Mouse (Mus musculus): Measurements from ENCODE around the gene Scin. TPM values are rescaled to one million over a fixed set of nuclear protein-coding genes. Genes with fewer than 3 reads are reported as not detected.

Scin gene
- polyA plus RNA-seq, 1 experiment from 2014 or later, result 29.2 TPM

DNA sequence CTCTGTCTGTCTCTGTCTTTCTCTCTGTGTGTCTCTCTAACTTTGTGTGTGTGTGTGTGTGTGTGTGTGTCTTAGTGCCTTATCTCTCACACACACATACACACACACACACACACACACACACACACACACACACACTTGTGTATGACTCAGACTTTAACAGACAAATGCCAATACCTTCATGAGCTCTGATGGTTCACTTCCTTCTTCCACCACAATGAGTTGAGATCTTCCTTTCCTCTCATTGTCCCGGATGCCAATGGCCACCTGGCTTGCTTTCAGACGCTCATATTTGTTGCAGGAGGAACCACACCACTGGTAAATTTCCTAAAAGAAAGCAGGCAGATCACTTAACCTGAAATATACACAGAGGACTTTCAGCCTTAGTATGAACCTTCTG, 29.3 kb downstream of the Scin start:
- TF ChIP-seq CTCF (IDR thresholded peaks at IDR 0.05; ENCODE audit: low read depth), result no peak
- Histone ChIP-seq H3K9ac (ENCODE audit: low read depth, low read length) (no peak overlapping the region), H3K4me3 (ENCODE audit: low read depth, low read length) (no peak overlapping the region), H3K4me2 (replicated peaks; ENCODE audit: low read depth) (no peak overlapping the region), H3K36me3 (ENCODE audit: control insufficient read depth, insufficient read depth) (no peaks in the 10 kb centered on the region), H3K27me3 (replicated peaks; ENCODE audit: control insufficient read depth, insufficient read depth, low read length) (no peaks in the 10 kb centered on the region), H3K9me3 (ENCODE audit: control insufficient read depth) (no peaks in the 10 kb centered on the region), H3K27ac (ENCODE audit: low read depth, low read length) (no peak overlapping the region), H3K4me1 (replicated peaks; ENCODE audit: control insufficient read depth, insufficient read depth, low read length) (no peaks in the 10 kb centered on the region)
- 72% methylated on average over 2 of the region's 2 CpGs for WGBS
- no peak for ATAC-seq

DNA sequence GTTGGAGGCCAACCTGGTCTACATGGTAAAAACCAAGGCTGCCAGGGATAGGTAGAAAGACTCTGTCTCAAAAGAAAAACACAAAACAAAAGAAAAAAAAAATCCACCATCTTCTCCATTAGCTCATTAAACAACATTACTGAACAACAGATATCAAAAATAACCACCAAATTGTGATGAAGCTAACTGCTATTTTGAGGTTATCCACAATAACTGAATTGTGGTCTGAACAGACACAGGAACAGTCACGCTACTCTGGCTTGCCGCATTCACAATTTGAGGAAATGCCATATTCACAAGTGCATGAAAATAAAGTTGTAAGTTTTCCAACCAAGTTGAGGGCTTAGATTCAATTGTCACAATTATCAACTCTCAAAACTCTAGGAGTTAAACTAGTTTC, 31.7 kb downstream of the Scin start:
- Histone ChIP-seq H3K27ac (ENCODE audit: low read depth, low read length) (no peak overlapping the region), H3K4me1 (replicated peaks; ENCODE audit: control insufficient read depth, insufficient read depth, low read length) (no peaks in the 10 kb centered on the region), H3K27me3 (replicated peaks; ENCODE audit: control insufficient read depth, insufficient read depth, low read length) (no peaks in the 10 kb centered on the region), H3K36me3 (ENCODE audit: control insufficient read depth, insufficient read depth) (no peaks in the 10 kb centered on the region), H3K9me3 (ENCODE audit: control insufficient read depth) (no peaks in the 10 kb centered on the region), H3K4me2 (replicated peaks; ENCODE audit: low read depth) (no peak overlapping the region), H3K4me3 (ENCODE audit: low read depth, low read length) (no peak overlapping the region), H3K9ac (ENCODE audit: low read depth, low read length) (no peak overlapping the region)
- TF ChIP-seq CTCF (IDR thresholded peaks at IDR 0.05; ENCODE audit: low read depth), result no peak
- ATAC-seq, result no peak
- 90% methylated on average over 2 of the region's 2 CpGs for WGBS

DNA sequence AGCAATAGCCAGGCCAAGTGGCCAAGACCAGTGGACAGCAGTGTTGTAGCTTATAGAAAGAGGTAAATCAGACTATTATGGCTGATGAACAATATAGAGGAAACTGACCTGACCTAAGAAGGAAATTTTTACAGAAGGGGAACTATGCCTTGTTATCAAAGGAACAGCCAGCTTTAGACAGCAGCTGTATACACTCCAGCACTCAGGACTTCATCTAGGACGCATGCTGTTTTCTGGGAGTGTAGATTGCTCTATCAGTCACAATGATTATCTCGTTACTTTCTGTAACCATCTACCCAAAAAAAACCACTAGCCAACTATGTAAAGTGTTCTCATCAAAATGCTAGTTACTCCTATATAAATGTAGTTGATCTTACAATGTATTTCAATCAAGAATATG, 34.6 kb downstream of the Scin start:
- H3K36me3 ChIP-seq (ENCODE audit: control insufficient read depth, insufficient read depth), result no peaks in the 10 kb centered on the region
- H3K4me2 ChIP-seq (replicated peaks; ENCODE audit: low read depth), result no peak overlapping the region
- 77% methylated on average over 2 of the region's 2 CpGs for WGBS
- H3K27ac ChIP-seq (ENCODE audit: low read depth, low read length), result no peak overlapping the region
- no peaks in the 10 kb centered on the region for H3K9me3 ChIP-seq (ENCODE audit: control insufficient read depth)
- no peak overlapping the region for H3K9ac ChIP-seq (ENCODE audit: low read depth, low read length)
- no peak overlapping the region for H3K4me3 ChIP-seq (ENCODE audit: low read depth, low read length)
- TF ChIP-seq CTCF (IDR thresholded peaks at IDR 0.05; ENCODE audit: low read depth), result no peak
- no peaks in the 10 kb centered on the region for H3K27me3 ChIP-seq (replicated peaks; ENCODE audit: control insufficient read depth, insufficient read depth, low read length)
- no peak for ATAC-seq
- no peaks in the 10 kb centered on the region for H3K4me1 ChIP-seq (replicated peaks; ENCODE audit: control insufficient read depth, insufficient read depth, low read length)

DNA sequence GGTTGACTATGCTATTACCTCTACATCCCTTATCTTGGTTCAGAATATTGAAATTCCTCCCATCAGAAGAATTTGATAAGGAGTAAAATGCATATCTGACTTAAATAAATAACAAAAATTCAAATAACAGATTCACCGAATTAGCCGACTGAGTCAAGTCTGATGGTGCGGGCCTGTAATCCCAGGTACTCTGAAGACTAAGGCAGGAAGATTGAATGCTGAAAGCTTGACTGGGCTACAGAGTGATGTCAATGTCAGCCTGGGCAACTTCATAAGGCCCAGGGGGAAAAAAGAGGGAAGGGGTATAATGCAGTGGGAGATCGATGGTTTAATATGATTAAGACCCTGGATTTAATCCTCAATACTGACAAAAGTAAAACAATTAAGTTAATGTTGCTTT, 36.6 kb downstream of the Scin start:
- no peak overlapping the region for H3K4me2 ChIP-seq (replicated peaks; ENCODE audit: low read depth)
- no peak for ATAC-seq
- H3K9me3 ChIP-seq (ENCODE audit: control insufficient read depth), result no peaks in the 10 kb centered on the region
- H3K27ac ChIP-seq (ENCODE audit: low read depth, low read length), result no peak overlapping the region
- no peak for TF ChIP-seq CTCF (IDR thresholded peaks at IDR 0.05; ENCODE audit: low read depth)
- no peaks in the 10 kb centered on the region for H3K27me3 ChIP-seq (replicated peaks; ENCODE audit: control insufficient read depth, insufficient read depth, low read length)
- H3K4me1 ChIP-seq (replicated peaks; ENCODE audit: control insufficient read depth, insufficient read depth, low read length), result no peaks in the 10 kb centered on the region
- H3K4me3 ChIP-seq (ENCODE audit: low read depth, low read length), result no peak overlapping the region
- H3K9ac ChIP-seq (ENCODE audit: low read depth, low read length), result no peak overlapping the region
- WGBS, result 44% methylated on average over 4 of the region's 4 CpGs
- H3K36me3 ChIP-seq (ENCODE audit: control insufficient read depth, insufficient read depth), result no peaks in the 10 kb centered on the region

DNA sequence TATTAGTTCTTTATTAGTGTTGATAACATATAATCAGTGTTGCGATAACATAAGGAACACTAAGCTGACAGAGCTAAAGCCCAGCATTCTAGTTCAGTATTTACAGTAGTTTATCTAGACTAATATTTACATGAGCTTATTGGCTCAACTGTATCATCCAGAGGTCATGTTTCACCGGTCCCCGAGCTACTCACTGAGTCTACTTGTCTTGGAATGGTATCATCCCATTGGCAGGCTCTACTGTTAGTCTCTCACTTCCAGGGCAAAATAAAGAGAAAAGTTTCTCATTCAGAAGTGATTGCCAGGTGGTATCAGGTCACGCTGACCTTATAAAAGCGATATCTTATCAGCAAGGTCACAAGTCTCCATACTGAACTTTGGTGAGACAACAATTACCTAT, 37.0 kb downstream of the Scin start:
- TF ChIP-seq CTCF (IDR thresholded peaks at IDR 0.05; ENCODE audit: low read depth), result no peak
- Histone ChIP-seq H3K4me1 (replicated peaks; ENCODE audit: control insufficient read depth, insufficient read depth, low read length) (no peaks in the 10 kb centered on the region), H3K36me3 (ENCODE audit: control insufficient read depth, insufficient read depth) (no peaks in the 10 kb centered on the region), H3K27ac (ENCODE audit: low read depth, low read length) (no peak overlapping the region), H3K27me3 (replicated peaks; ENCODE audit: control insufficient read depth, insufficient read depth, low read length) (no peaks in the 10 kb centered on the region), H3K4me2 (replicated peaks; ENCODE audit: low read depth) (no peak overlapping the region), H3K9ac (ENCODE audit: low read depth, low read length) (no peak overlapping the region), H3K4me3 (ENCODE audit: low read depth, low read length) (no peak overlapping the region), H3K9me3 (ENCODE audit: control insufficient read depth) (no peaks in the 10 kb centered on the region)
- 33% methylated on average over 5 of the region's 5 CpGs for WGBS
- ATAC-seq, result peak; percentile 87

DNA sequence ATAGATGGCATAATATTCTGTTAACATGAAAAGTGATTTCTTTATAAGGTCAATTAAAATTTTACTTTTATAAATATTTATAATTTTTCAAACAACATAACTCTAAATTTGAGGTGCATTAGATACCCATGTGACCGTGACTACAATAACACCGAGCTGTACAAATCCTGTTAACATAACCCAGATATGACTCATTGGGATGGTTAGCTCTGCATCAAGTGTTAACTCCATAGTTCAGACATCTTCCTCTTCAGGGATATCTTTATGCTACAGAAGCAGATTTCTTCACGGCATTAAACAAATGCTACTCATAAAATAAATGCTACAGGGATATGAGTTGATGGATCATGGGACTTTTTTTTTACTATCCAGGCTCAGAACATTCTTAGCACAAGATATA, 37.6 kb downstream of the Scin start:
- no peak overlapping the region for H3K9ac ChIP-seq (ENCODE audit: low read depth, low read length)
- H3K4me3 ChIP-seq (ENCODE audit: low read depth, low read length), result no peak overlapping the region
- H3K9me3 ChIP-seq (ENCODE audit: control insufficient read depth), result no peaks in the 10 kb centered on the region
- ATAC-seq, result 0 out of 2 replicates have a peak, but pooled peaks have one; percentile 59
- no peaks in the 10 kb centered on the region for H3K36me3 ChIP-seq (ENCODE audit: control insufficient read depth, insufficient read depth)
- no peak overlapping the region for H3K27ac ChIP-seq (ENCODE audit: low read depth, low read length)
- no peaks in the 10 kb centered on the region for H3K27me3 ChIP-seq (replicated peaks; ENCODE audit: control insufficient read depth, insufficient read depth, low read length)
- 31% methylated on average over 3 of the region's 3 CpGs for WGBS
- H3K4me1 ChIP-seq (replicated peaks; ENCODE audit: control insufficient read depth, insufficient read depth, low read length), result no peaks in the 10 kb centered on the region
- H3K4me2 ChIP-seq (replicated peaks; ENCODE audit: low read depth), result no peak overlapping the region
- no peak for TF ChIP-seq CTCF (IDR thresholded peaks at IDR 0.05; ENCODE audit: low read depth)

DNA sequence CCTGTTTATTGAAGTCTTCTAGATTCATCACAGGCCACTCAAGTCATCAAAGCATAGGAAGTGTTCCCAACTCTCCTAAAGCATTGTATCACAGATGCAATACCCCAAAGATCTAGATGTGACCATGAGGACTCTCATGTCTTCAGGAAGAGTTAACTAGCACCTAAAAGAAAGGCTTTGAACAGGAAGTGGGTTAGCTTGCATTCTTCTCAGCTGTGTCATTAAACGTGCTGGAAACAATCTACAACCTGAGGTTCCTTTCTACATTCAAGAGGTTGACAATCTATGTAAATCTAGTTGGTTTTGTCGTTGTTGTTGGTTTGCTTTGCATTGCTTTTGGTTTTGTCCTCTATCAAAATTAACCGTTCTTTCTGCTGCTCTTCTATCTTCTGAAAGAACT, 44.0 kb downstream of the Scin start:
- ATAC-seq, result no peak
- no peaks in the 10 kb centered on the region for H3K27me3 ChIP-seq (replicated peaks; ENCODE audit: control insufficient read depth, insufficient read depth, low read length)

More for the DNA sequence above, 44.0 kb downstream of the Scin start:
- no peak overlapping the region for H3K4me3 ChIP-seq (ENCODE audit: low read depth, low read length)
- no peak overlapping the region for H3K27ac ChIP-seq (ENCODE audit: low read depth, low read length)
- H3K4me2 ChIP-seq (replicated peaks; ENCODE audit: low read depth), result no peak overlapping the region
- TF ChIP-seq CTCF (IDR thresholded peaks at IDR 0.05; ENCODE audit: low read depth), result no peak
- H3K36me3 ChIP-seq (ENCODE audit: control insufficient read depth, insufficient read depth), result no peaks in the 10 kb centered on the region
- 79% methylated on average over 3 of the region's 3 CpGs for WGBS
- H3K9me3 ChIP-seq (ENCODE audit: control insufficient read depth), result no peaks in the 10 kb centered on the region
- H3K9ac ChIP-seq (ENCODE audit: low read depth, low read length), result no peak overlapping the region
- H3K4me1 ChIP-seq (replicated peaks; ENCODE audit: control insufficient read depth, insufficient read depth, low read length), result no peaks in the 10 kb centered on the region
